Mouse (Mus musculus) midbrain, embryonic 14.5 days (tissue): ENCODE results near the gene Sf3b6. TPM values are rescaled to one million over a fixed set of nuclear protein-coding genes. Genes with fewer than 3 reads are reported as not detected.
A peak's percentile ranks its signal among the peaks of the same experiment; 100 is the strongest.
"Not testable (repeated sequence)": the region's sequence is repeated elsewhere in the genome, so short reads cannot be mapped to it uniquely, and the experiment has no call there.

Experiments
- ATAC-seq: fragments of 200-750 bp; cut with Nextera tagmentation; 2 replicates; pipeline ENCODE4 v1.8.0; 2017; ENCODE audit warnings: moderate number of reproducible peaks, moderate library complexity; ENCODE audit not compliant: low FRiP score, low TSS enrichment
- DNase-seq: peaks from one replicate; pipeline ENCODE4 v3.0.0-alpha.2; 2015
- H3K27ac ChIP-seq: fragments of 300-500 bp; sonication (generic); replicated peaks from 2 replicates; pipeline ENCODE4 v1.5.1; 2014; ENCODE audit warnings: mild to moderate bottlenecking, low read depth, low read length, moderate library complexity
- H3K27me3 ChIP-seq: fragments of 300-500 bp; sonication (generic); 2 replicates; pipeline ENCODE4 v1.6.1; 2014; ENCODE audit warnings: low read length, control low read depth, mixed read lengths; ENCODE audit not compliant: control insufficient read depth, insufficient read depth
- H3K36me3 ChIP-seq: fragments of 300-500 bp; sonication (generic); 2 replicates; pipeline ENCODE4 v1.6.1; 2014; ENCODE audit warnings: low read length, control low read depth; ENCODE audit not compliant: control insufficient read depth, insufficient read depth
- H3K4me1 ChIP-seq: fragments of 300-500 bp; sonication (generic); 2 replicates; pipeline ENCODE4 v1.6.1; 2014; ENCODE audit warnings: mild to moderate bottlenecking, antibody characterized with exemption, low read length, control low read depth; ENCODE audit not compliant: control insufficient read depth, insufficient read depth
- H3K4me2 ChIP-seq: fragments of 300-500 bp; sonication (generic); 2 replicates; pipeline ENCODE4 v1.6.1; 2014; ENCODE audit warnings: mild to moderate bottlenecking, low read length, moderate library complexity
- H3K4me3 ChIP-seq: fragments of 300-500 bp; sonication (generic); replicated peaks from 2 replicates; pipeline ENCODE4 v1.5.1; 2014; ENCODE audit warnings: low read depth, low read length
- H3K9ac ChIP-seq: fragments of 300-500 bp; sonication (generic); replicated peaks from 2 replicates; pipeline ENCODE4 v1.6.1; 2014; ENCODE audit warnings: mild to moderate bottlenecking, low read length, moderate library complexity
- H3K9me3 ChIP-seq: fragments of 300-500 bp; sonication (generic); 2 replicates; pipeline ENCODE4 v1.6.1; 2016; ENCODE audit warnings: low read length, control low read depth, mixed read lengths; ENCODE audit not compliant: control insufficient read depth
- WGBS: fragments of 180-500 bp; shearing (Covaris S2); extraction: QIAGEN DNeasy Blood & Tissue Kit; methylation state at CpG from one replicate; pipeline ENCODE4 v1.1.7; 2014; 5-methylcytosine and 5-hydroxymethylcytosine counted together
- polyA plus RNA-seq: library from polyadenylated mRNA; unstranded; fragments of >200 nt; fragmentation: Nextera tagmentation; extraction: Ambion mirVana; gene quantifications from 2 replicates; pipeline ENCODE4 v1.2.1, GENCODE M21; 2014

The Sf3b6 gene
- polyA plus RNA-seq, 1 experiment from 2014 or later, result 345 TPM

DNA sequence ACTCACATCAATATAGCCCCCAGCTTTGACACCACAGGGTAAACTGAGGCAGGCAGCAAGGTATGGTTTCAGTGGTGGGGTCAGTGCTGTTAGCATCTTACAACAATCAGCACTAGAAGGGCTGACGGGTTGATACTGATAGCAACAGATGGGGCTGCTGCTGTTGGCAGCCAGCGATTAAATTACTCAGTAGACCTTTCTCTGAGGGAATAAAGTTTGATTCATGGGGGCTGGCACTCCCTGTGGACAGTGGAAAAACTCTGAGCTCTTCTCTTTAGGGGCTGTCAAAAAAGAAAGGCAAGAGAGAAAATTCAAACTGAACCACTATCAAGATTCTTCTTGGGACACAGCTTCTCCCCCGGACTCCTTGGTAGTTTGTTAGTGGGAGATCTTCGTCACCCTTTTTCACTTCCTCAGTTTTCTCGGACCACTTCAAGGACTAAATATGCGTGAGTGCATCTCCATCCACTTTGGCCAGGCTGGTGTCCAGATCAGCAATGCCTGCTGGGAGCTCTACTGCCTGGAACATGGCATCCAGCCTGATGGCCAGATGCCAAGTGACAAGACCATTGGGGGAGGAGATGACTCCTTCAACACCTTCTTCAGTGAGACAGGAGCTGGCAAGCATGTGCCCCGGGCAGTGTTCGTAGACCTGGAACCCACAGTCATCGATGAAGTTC is 35.5 kb upstream of the Sf3b6 start:
- 95% methylated on average over 9 of the region's 9 CpGs for WGBS
- ATAC-seq, result not testable (repeated sequence)

GRCm38 (mm10) chr12:4783598-4783997 is 33.7 kb upstream of the Sf3b6 start:
- WGBS, result 54% methylated on average over 5 of the region's 5 CpGs
- H3K27ac ChIP-seq, result no peak overlapping the region
- no peaks in the 10 kb centered on the region for H3K4me1 ChIP-seq
- H3K9ac ChIP-seq, result no peak overlapping the region
- H3K27me3 ChIP-seq, result no peaks in the 10 kb centered on the region
- no peaks in the 10 kb centered on the region for H3K9me3 ChIP-seq
- H3K4me3 ChIP-seq, result no peak overlapping the region
- H3K4me2 ChIP-seq, result no peak overlapping the region
- no peak for DNase-seq
- ATAC-seq, result no peak
- H3K36me3 ChIP-seq, result no peaks in the 10 kb centered on the region

More for the DNA sequence above, 35.5 kb upstream of the Sf3b6 start:
- H3K9ac ChIP-seq, DNase-seq, H3K27me3 ChIP-seq, H3K4me1 ChIP-seq, H3K27ac ChIP-seq, H3K36me3 ChIP-seq, H3K4me2 ChIP-seq, H3K9me3 ChIP-seq, H3K4me3 ChIP-seq: not testable (repeated sequence)

GRCm38 (mm10) chr12:4784466-4784865 is 32.9 kb upstream of the Sf3b6 start:
- ATAC-seq (no peak), DNase-seq (no peak)
- Histone ChIP-seq H3K4me1 (no peaks in the 10 kb centered on the region), H3K9me3 (no peaks in the 10 kb centered on the region), H3K9ac (no peak overlapping the region), H3K36me3 (no peaks in the 10 kb centered on the region), H3K27ac (no peak overlapping the region), H3K27me3 (no peaks in the 10 kb centered on the region), H3K4me2 (no peak overlapping the region), H3K4me3 (no peak overlapping the region)
- WGBS, result 78% methylated on average over 2 of the region's 2 CpGs

- not testable (repeated sequence) for H3K4me2 ChIP-seq, ATAC-seq, H3K4me1 ChIP-seq, DNase-seq, H3K9me3 ChIP-seq, H3K9ac ChIP-seq, H3K27ac ChIP-seq, H3K4me3 ChIP-seq, H3K27me3 ChIP-seq, H3K36me3 ChIP-seq
- WGBS, result 95% methylated on average over 25 of the region's 25 CpGs
These were observed 29.2 kb upstream of the Sf3b6 start for GRCm38 (mm10) chr12:4788128-4788527.

GRCm38 (mm10) chr12:4793718-4794117 is 23.6 kb upstream of the Sf3b6 start:
- H3K27ac ChIP-seq, result no peak overlapping the region
- no peaks in the 10 kb centered on the region for H3K27me3 ChIP-seq
- H3K4me1 ChIP-seq, result no peaks in the 10 kb centered on the region
- no peak overlapping the region for H3K4me2 ChIP-seq
- H3K9ac ChIP-seq, result no peak overlapping the region
- DNase-seq (peak; percentile 14), ATAC-seq (no peak)
- WGBS, result 89% methylated on average over 1 of the region's 1 CpGs
- no peaks in the 10 kb centered on the region for H3K9me3 ChIP-seq
- no peaks in the 10 kb centered on the region for H3K36me3 ChIP-seq
- no peak overlapping the region for H3K4me3 ChIP-seq

- not testable (repeated sequence) for H3K9me3 ChIP-seq, ATAC-seq, DNase-seq, H3K4me1 ChIP-seq, H3K9ac ChIP-seq, H3K27me3 ChIP-seq, H3K27ac ChIP-seq, H3K4me2 ChIP-seq, H3K36me3 ChIP-seq, H3K4me3 ChIP-seq
- 81% methylated on average over 6 of the region's 6 CpGs for WGBS
These were observed 19.9 kb upstream of the Sf3b6 start for GRCm38 (mm10) chr12:4797471-4797870.

DNA sequence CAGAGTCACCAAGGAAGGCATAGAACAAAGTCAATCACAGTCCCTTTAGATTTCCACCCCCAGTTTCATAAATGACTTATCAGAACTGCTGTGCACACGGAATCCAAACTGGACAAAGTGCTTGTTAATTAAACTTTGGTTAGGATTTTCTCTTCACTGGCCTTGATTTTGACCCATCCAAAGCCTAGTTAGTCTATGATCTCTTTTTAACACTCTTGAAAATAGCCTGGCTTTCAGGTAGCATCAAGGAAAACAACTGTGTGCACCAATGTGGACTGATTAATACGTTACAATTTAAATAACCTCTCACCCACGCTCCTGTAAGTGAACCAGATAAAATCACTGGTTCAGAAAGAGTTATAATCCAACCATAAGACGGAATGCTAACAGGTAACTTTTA is 6.3 kb upstream of the Sf3b6 start:
- 81% methylated on average over 4 of the region's 4 CpGs for WGBS
- H3K27me3 ChIP-seq, result no peaks in the 10 kb centered on the region

DNA sequence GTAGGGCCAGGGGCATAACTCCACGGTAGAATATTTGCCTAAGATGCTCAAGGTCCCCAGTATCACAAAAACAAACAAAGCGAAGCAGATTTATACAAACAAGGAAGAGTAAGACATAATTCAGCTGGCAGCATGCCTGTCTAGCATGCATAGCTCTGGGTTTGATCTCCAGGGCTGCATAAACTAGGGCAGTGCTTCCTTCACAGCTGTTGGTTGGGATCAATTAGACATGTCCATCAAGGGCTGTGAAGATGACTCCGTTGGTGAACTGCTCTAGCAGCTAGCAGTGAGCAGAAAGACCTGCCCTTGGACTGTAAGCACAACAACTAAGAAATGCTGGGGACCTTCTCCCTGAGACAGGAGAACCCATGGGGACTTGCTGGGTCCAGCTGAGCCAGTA is 5.6 kb upstream of the Sf3b6 start:
- Histone ChIP-seq H3K4me1 (peaks cover 6% of the 10 kb centered on the region; the same call in 1 of the 2 replicates), H3K36me3 (no peaks in the 10 kb centered on the region), H3K9me3 (no peaks in the 10 kb centered on the region), H3K4me2 (no peak overlapping the region), H3K9ac (no peak overlapping the region), H3K4me3 (no peak overlapping the region), H3K27ac (no peak overlapping the region), H3K27me3 (no peaks in the 10 kb centered on the region)
- ATAC-seq (no peak), DNase-seq (no peak)
- 67% methylated on average over 3 of the region's 3 CpGs for WGBS

More for the DNA sequence above, 6.3 kb upstream of the Sf3b6 start:
- H3K4me2 ChIP-seq, result no peak overlapping the region
- no peak for DNase-seq
- H3K27ac ChIP-seq, result no peak overlapping the region
- no peak overlapping the region for H3K4me3 ChIP-seq
- ATAC-seq, result no peak
- no peaks in the 10 kb centered on the region for H3K9me3 ChIP-seq
- H3K9ac ChIP-seq, result no peak overlapping the region
- no peaks in the 10 kb centered on the region for H3K36me3 ChIP-seq
- H3K4me1 ChIP-seq, result no peaks in the 10 kb centered on the region

GRCm38 (mm10) chr12:4813636-4814035 is 3.7 kb upstream of the Sf3b6 start:
- 91% methylated on average over 4 of the region's 4 CpGs for WGBS
- Histone ChIP-seq H3K36me3 (no peaks in the 10 kb centered on the region), H3K9me3 (no peaks in the 10 kb centered on the region), H3K4me3 (no peak overlapping the region), H3K4me2 (no peak overlapping the region), H3K4me1 (peaks cover 15% of the 10 kb centered on the region), H3K27me3 (no peaks in the 10 kb centered on the region), H3K9ac (no peak overlapping the region), H3K27ac (no peak overlapping the region)
- no peak for ATAC-seq
- no peak for DNase-seq
